Mouse (Mus musculus): ENCODE data around the gene Marc2. TPM values are rescaled to one million over a fixed set of nuclear protein-coding genes. Genes with fewer than 3 reads are reported as not detected.

The Marc2 gene
- total RNA-seq, 2 experiments from 2014 or later, result 380 to 404 TPM

Small RNAs within 50 kb of the gene (microRNA-seq; reads per million reads assigned to microRNA genes)
- 339 reads per million, percentile 66 among the genes with 10 or more reads in this experiment for gene Mir1981

Other genes with a start within 250 kb of the Marc2 start
- gene Hlx, start 113.8 kb downstream of the Marc2 start, total RNA-seq (2021), result 10 to 100 TPM in 1 of 2 experiments, 1 to 10 TPM in 1; 7.2 to 14.6 TPM
- 1 to 10 TPM; 3.7 to 7.4 TPM for gene Marc1, start 35.1 kb downstream of the Marc2 start, total RNA-seq (2021)
- gene C130074G19Rik, start 36.8 kb upstream of the Marc2 start, total RNA-seq (2021), result 10 to 100 TPM; 26.6 to 32.5 TPM
- 1 to 10 TPM; 7.0 to 8.4 TPM for gene Mark1, start 153.1 kb upstream of the Marc2 start, total RNA-seq (2021)

All from adrenal gland, postnatal 36 days (tissue).